Mouse (Mus musculus) effector memory CD4-positive, alpha-beta T cell, adult 5 months (primary cell): ENCODE results near the gene Olfr1166. TPM values are rescaled to one million over a fixed set of nuclear protein-coding genes. Genes with fewer than 3 reads are reported as not detected.

Experiments
- polyA plus RNA-seq: library from polyadenylated mRNA; unstranded; fragments of 100-300 nt; shearing (Covaris generic); gene quantifications from one replicate; pipeline ENCODE4 v1.2.1, GENCODE M21; 2017

Gene Olfr1166
- polyA plus RNA-seq = not detected

DNA sequence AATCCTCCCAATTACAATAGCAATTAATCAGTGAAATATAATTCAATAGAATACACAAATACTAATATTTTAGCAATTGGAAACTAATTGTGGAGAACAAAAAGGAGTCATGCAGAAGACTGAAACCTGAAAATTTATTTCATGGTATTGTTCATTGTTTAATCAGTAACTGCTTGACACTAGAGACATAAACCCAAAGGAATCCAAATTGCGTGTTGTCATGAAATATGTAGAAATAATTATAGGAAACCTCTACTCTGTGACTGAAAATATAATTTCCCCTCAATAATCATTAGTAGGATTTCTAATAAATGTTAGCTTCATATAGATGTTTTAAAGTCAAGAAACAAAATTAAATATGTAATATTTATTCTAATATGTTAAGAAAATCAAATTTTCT lies at the start of gene Olfr1166:
Gene Olfr1166 (minus strand): TSS at position 101 of the 400 bp plus-strand sequence.

DNA sequence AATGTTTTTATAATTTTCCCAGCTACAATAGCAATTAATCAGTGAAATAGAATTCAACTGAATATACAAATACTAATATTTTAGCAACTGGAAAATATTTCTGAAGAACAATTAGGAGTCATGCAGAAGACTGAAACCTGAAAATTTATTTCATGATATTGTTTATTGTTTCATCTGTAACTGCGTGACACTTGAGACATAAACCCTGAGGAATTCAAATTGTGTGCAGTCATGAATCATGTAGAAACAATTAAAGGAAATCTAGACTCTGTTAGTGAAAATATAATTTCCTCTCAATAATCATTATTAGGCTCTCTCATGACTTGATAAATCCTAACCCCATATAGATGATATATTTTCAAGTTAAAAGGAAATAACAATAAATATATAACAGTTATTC lies 27.0 kb upstream of the Olfr1166 start, which contains the start of gene Olfr1167:
Gene Olfr1167 (minus strand): TSS at position 101 of the 400 bp plus-strand sequence.

DNA sequence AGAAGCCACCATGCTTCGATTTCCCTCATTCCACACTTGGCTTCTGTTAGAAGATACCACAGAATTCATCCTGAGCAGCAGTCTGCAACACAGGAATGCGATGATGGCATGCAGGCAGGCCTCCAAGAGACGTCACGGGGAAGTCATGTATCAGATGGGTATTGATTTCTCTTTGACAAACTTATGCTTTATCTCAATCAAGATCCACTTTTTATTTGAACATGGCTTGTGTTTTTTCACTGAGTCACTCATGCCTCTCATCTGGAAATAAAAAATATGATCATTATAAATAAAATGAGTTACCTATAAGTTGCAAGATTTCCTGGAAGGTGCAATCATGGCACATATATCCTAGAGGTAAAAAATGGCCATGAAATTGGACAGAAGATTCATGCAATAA lies 34.2 kb downstream of the Olfr1166 start, which contains the start of gene Olfr1164:
Gene Olfr1164 (minus strand): TSS at position 101 of the 400 bp plus-strand sequence.

Other genes starting within 250 kb of the Olfr1166 start
- gene Olfr1153, start 233.3 kb downstream of the Olfr1166 start, polyA plus RNA-seq = not detected
- gene Olfr1154, start 223.1 kb downstream of the Olfr1166 start, polyA plus RNA-seq = not detected
- not detected for gene Olfr1155, start 183.1 kb downstream of the Olfr1166 start, polyA plus RNA-seq
- gene Olfr1156, start 175.2 kb downstream of the Olfr1166 start, polyA plus RNA-seq = 0.30 TPM
- not detected for gene Olfr1157, start 160.0 kb downstream of the Olfr1166 start, polyA plus RNA-seq
- gene Olfr74, start 153.6 kb downstream of the Olfr1166 start, polyA plus RNA-seq = not detected
- gene Olfr1158, start 138.2 kb downstream of the Olfr1166 start, polyA plus RNA-seq = not detected
- gene Olfr1160, start 120.0 kb downstream of the Olfr1166 start, polyA plus RNA-seq = 0.06 TPM
- not detected for gene Olfr1161, start 105.5 kb downstream of the Olfr1166 start, polyA plus RNA-seq
- not detected for gene Olfr73, start 90.6 kb downstream of the Olfr1166 start, polyA plus RNA-seq
- gene Olfr1162, start 77.1 kb downstream of the Olfr1166 start, polyA plus RNA-seq = not detected
- gene Olfr1163, start 56.4 kb downstream of the Olfr1166 start, polyA plus RNA-seq = not detected
- gene Olfr1164, start 34.3 kb downstream of the Olfr1166 start, polyA plus RNA-seq = not detected
- gene Olfr1167, start 26.9 kb upstream of the Olfr1166 start, polyA plus RNA-seq = not detected
- gene Olfr1168, start 53.6 kb upstream of the Olfr1166 start, polyA plus RNA-seq = not detected
- not detected for gene Olfr1170, start 100.1 kb upstream of the Olfr1166 start, polyA plus RNA-seq
- not detected for gene Olfr1173, start 151.6 kb upstream of the Olfr1166 start, polyA plus RNA-seq
- not detected for gene Olfr1174-ps, start 186.9 kb upstream of the Olfr1166 start, polyA plus RNA-seq
- gene Olfr1175-ps, start 198.9 kb upstream of the Olfr1166 start, polyA plus RNA-seq = not detected
- gene Olfr1176, start 208.4 kb upstream of the Olfr1166 start, polyA plus RNA-seq = not detected
- not detected for gene Olfr1177-ps, start 218.2 kb upstream of the Olfr1166 start, polyA plus RNA-seq